Mouse (Mus musculus): Measurements from ENCODE around the gene Prdm4.

- TF ChIP-seq CTCF (conservative IDR thresholded peaks at IDR 0.05; ENCODE audit: insufficient read depth, insufficient read length, low read depth, low read length): no peak
- no peak for TF ChIP-seq POLR2A (IDR thresholded peaks at IDR 0.05; ENCODE audit: low read depth, low read length)
Observed at GRCm38 (mm10) chr10:85879886-85880486, 37.0 kb downstream of the Prdm4 start.

Data from kidney, adult 2 months (tissue).